Mouse (Mus musculus) forebrain, postnatal 0 days (tissue): ENCODE data around the gene Syt8. TPM values are rescaled to one million over a fixed set of nuclear protein-coding genes. Genes with fewer than 3 reads are reported as not detected.
"Not testable (repeated sequence)": the region's sequence is repeated elsewhere in the genome, so short reads cannot be mapped to it uniquely, and the experiment has no call there.

Experiments
- ATAC-seq: fragments of 200-750 bp; cut with Nextera tagmentation; 2 replicates; pipeline ENCODE4 v1.8.0; 2017; ENCODE audit warnings: mild to moderate bottlenecking, moderate library complexity
- DNase-seq: peaks from one replicate; pipeline ENCODE4 v3.0.0-alpha.2; 2015
- H3K27ac ChIP-seq: fragments of 300-500 bp; sonication (generic); 2 replicates; pipeline ENCODE4 v1.5.1; 2014; ENCODE audit warnings: low read depth, mild to moderate bottlenecking, antibody characterized with exemption, low read length, moderate library complexity, mixed read lengths
- H3K27me3 ChIP-seq: fragments of 300-500 bp; sonication (generic); 2 replicates; pipeline ENCODE4 v1.6.1; 2014; ENCODE audit warnings: mild to moderate bottlenecking, low read length, mixed read lengths; ENCODE audit not compliant: insufficient read depth
- H3K36me3 ChIP-seq: fragments of 300-500 bp; sonication (generic); 2 replicates; pipeline ENCODE4 v1.6.1; 2014; ENCODE audit warnings: mild to moderate bottlenecking, moderate library complexity; ENCODE audit not compliant: insufficient read depth
- H3K4me1 ChIP-seq: fragments of 300-500 bp; sonication (generic); 2 replicates; pipeline ENCODE4 v1.6.1; 2014; ENCODE audit warnings: antibody characterized with exemption; ENCODE audit not compliant: insufficient read depth
- H3K4me2 ChIP-seq: fragments of 300-500 bp; sonication (generic); 2 replicates; pipeline ENCODE4 v1.6.1; 2014; ENCODE audit warnings: low read depth, mild to moderate bottlenecking, moderate library complexity
- H3K4me3 ChIP-seq: fragments of 300-500 bp; sonication (generic); 2 replicates; pipeline ENCODE4 v1.5.1; 2014; ENCODE audit warnings: low read depth, low read length, mixed read lengths
- H3K9ac ChIP-seq: fragments of 300-500 bp; sonication (generic); 2 replicates; pipeline ENCODE4 v1.6.1; 2014; ENCODE audit warnings: mild to moderate bottlenecking
- H3K9me3 ChIP-seq: fragments of 300-500 bp; sonication (generic); 2 replicates; pipeline ENCODE4 v1.6.1; 2016; ENCODE audit warnings: low read length
- CTCF ChIP-seq: sonication (generic); IDR thresholded peaks from 2 replicates; pipeline ENCODE4 v1.5.1; 2016; ENCODE audit warnings: antibody characterized with exemption, control low read depth, low read depth
- whole genome bisulfite sequencing: fragments of 180-500 bp; shearing (Covaris S2); extraction: QIAGEN DNeasy Blood & Tissue Kit; methylation state at CpG from one replicate; pipeline ENCODE4 v1.1.7; 2014; 5-methylcytosine and 5-hydroxymethylcytosine counted together
- polyA plus RNA-seq: library from polyadenylated mRNA; unstranded; fragments of >200 nt; fragmentation: Nextera tagmentation; extraction: Ambion mirVana; gene quantifications from 2 replicates; pipeline ENCODE4 v1.2.1, GENCODE M21; 2015
- total RNA-seq: library from RNA; depleted of rRNA; stranded (reverse); fragments of >200 nt; gene quantifications from 2 replicates; pipeline ENCODE4 v1.2.3, GENCODE M21; 2014

Gene Syt8
- total and polyA plus RNA-seq, 2 experiments from 2014 or later, result not detected

DNA sequence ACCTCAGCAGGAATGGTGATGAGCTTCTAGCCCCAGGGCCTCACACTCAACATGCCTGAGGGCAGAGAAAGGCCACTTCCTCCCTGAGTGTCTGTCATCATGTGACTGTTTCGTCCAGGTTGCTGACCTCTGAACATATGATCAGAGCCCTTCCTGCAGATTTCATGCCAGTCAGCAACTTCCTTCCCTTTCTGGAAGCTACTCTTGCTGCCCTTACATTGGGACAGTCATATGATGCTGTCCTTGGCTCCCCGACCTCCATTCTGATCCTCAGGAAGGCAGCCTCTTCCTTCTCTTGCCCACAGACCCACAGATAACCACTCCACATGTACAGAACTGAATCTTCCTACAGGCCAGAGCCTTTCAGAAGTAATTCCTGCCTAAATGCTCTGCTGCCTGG lies 36.6 kb upstream of the Syt8 start:
- Histone ChIP-seq H3K4me1 (no peaks in the 10 kb centered on the region), H3K9me3 (no peaks in the 10 kb centered on the region), H3K36me3 (no peaks in the 10 kb centered on the region), H3K9ac (no peak overlapping the region), H3K27ac (no peak overlapping the region), H3K4me2 (no peak overlapping the region), H3K27me3 (no peaks in the 10 kb centered on the region), H3K4me3 (no peak overlapping the region)
- TF ChIP-seq CTCF, result no peak
- ATAC-seq, result no peak
- no peak for DNase-seq
- WGBS, result 69% methylated on average over 2 of the region's 2 CpGs

DNA sequence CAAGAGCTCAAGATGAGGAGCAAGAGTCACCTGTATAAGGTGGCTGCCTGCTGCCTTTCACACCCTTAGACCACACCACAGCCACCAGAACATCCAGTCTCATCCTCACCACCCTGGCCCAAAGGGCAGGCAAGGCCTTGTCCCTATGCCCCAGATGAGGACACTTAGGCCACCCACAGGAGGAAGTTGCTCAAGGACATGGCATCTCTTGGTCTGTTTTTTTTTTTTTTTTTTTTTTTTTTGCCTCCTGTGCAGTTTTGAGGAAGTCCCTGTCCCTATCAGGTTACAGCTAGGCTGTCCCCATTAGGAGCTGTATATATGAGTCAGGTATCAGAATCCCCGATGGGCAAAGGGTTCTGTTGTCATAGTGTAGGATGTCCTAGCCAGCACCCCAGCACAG lies 35.4 kb upstream of the Syt8 start:
- ATAC-seq, result no peak
- Histone ChIP-seq H3K4me2 (no peak overlapping the region), H3K9me3 (no peaks in the 10 kb centered on the region), H3K36me3 (no peaks in the 10 kb centered on the region), H3K27me3 (no peaks in the 10 kb centered on the region), H3K27ac (no peak overlapping the region), H3K4me1 (no peaks in the 10 kb centered on the region), H3K4me3 (no peak overlapping the region), H3K9ac (no peak overlapping the region)
- 88% methylated on average over 1 of the region's 1 CpGs for WGBS
- no peak for TF ChIP-seq CTCF
- no peak for DNase-seq

DNA sequence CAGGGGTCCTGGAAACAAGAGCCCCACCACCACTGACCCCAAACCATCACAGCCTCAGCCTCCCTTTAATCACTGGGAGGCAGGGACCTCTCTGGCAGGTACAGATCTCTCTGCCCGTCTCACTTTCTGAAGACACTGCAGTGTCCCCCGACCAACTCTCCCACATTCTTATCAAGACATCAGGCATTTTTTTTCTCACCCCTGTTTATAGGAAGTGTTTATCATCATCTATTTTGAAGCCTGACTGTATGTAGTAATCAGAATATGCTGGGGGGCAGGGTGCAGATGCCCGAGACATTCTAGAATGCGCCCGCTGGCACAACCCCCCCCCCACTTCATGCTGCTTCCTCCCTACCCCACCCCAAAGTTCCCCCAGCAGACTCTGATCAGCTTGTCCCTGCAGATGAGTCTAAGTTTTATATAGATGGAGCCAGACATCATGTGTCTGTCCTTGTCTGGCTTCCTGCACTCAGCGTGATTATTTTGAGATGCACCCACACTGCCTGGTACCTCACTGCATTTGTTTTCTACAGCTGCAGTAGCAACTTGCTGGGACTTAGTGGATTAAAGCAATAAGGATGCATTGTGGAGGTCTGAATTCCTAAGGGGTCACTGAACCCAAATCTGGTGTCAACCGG lies 34.4 kb upstream of the Syt8 start:
- Histone ChIP-seq H3K9ac (no peak overlapping the region), H3K4me2 (no peak overlapping the region), H3K4me1 (no peaks in the 10 kb centered on the region), H3K27me3 (no peaks in the 10 kb centered on the region), H3K36me3 (no peaks in the 10 kb centered on the region), H3K4me3 (no peak overlapping the region), H3K27ac (no peak overlapping the region), H3K9me3 (no peaks in the 10 kb centered on the region)
- DNase-seq (no peak), ATAC-seq (peak; percentile 58)
- WGBS, result 45% methylated on average over 7 of the region's 7 CpGs
- TF ChIP-seq CTCF, result no peak

DNA sequence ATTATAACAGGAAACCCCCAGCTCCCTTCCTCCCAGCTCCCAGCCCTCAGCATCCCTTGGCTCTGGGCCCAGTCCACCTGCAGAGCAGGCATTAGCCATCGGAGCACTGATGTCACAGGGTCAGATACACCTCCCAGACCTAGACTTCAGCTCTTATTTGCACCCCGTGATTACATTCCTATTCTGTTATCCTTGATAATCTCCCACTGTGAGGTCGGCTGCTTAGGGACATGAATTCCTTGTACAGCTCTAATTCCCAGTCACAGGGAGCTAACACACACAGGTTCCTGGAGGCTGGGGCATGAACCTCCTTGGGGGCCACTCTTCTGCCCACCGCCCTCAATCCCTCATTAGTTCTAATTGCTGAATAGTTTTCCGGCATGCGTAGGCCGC lies 33.9 kb upstream of the Syt8 start:
- Histone ChIP-seq H3K27me3 (no peaks in the 10 kb centered on the region), H3K9me3 (no peaks in the 10 kb centered on the region), H3K4me3 (no peak overlapping the region), H3K27ac (no peak overlapping the region), H3K9ac (no peak overlapping the region), H3K4me2 (no peak overlapping the region), H3K36me3 (no peaks in the 10 kb centered on the region), H3K4me1 (no peaks in the 10 kb centered on the region)
- WGBS, result 10% methylated on average over 7 of the region's 7 CpGs
- no peak for ATAC-seq
- DNase-seq, result no peak
- no peak for TF ChIP-seq CTCF

DNA sequence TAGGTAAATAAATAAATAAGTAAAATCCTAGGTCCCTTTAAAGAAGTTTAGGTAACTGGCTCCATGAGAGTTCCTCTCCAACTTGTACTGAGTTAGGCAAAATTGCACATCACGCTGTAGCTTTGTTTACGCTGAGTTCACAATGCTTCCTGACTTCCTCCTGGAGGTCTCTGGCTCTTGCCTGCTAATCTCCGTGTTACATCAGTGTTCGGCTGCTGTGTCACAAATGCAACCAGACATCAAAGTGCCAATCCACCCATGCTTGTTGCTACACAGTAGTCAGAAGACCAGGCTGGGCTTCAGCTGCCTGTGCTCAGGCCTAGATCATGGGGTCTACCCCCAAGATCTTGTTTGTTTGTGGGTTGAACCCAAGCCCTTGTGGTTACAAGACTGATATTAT lies 31.1 kb upstream of the Syt8 start:
- Histone ChIP-seq H3K36me3 (no peaks in the 10 kb centered on the region), H3K4me3 (no peak overlapping the region), H3K27ac (no peak overlapping the region), H3K9ac (no peak overlapping the region), H3K4me1 (no peaks in the 10 kb centered on the region), H3K4me2 (no peak overlapping the region), H3K9me3 (no peaks in the 10 kb centered on the region), H3K27me3 (no peaks in the 10 kb centered on the region)
- WGBS, result 83% methylated on average over 4 of the region's 4 CpGs
- no peak for DNase-seq
- ATAC-seq, result no peak
- no peak for TF ChIP-seq CTCF

DNA sequence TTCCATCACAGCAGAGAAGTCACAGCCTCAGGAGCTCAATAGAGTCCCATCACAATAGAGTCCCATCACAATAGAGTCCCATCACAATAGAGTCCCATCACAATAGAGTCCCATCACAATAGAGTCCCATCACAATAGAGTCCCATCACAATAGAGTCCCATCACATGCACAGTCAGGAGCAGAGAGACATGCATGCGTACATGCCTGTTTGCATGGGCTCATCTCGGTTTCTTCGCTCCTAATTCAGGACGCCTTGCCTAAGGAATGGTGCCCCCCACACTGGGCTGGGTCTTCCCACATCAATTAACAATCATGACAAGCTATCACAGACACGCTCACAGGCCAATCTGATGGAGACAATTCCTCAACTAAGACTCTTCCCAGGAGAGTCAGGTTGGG lies 29.5 kb upstream of the Syt8 start:
- H3K4me1 ChIP-seq, H3K9me3 ChIP-seq, DNase-seq, H3K9ac ChIP-seq, ATAC-seq, H3K27me3 ChIP-seq, H3K4me2 ChIP-seq, H3K4me3 ChIP-seq, H3K27ac ChIP-seq, H3K36me3 ChIP-seq: not testable (repeated sequence)
- WGBS, result 92% methylated on average over 5 of the region's 5 CpGs

DNA sequence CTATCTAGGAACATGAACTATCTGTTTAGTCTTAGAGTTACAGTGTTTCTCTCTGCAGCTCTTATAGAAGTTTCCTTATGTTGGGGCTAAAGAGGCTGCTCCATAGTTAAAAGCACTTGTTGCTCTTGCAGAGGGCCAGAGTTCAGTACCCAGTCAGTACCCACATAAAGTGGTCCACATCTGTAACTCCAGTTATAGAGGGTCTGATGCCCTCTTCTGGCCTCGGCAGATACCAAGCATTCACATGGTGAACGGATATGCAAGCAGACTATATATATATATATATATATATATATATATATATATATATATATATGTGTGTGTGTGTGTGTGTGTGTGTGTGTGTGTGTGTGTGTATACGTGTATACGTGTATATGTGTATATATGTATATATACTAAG lies 26.7 kb upstream of the Syt8 start:
- H3K36me3 ChIP-seq, result no peaks in the 10 kb centered on the region
- H3K9ac ChIP-seq, result no peak overlapping the region
- WGBS, result 72% methylated on average over 4 of the region's 4 CpGs
- ATAC-seq (no peak), DNase-seq (no peak)
- no peak for TF ChIP-seq CTCF
- no peaks in the 10 kb centered on the region for H3K27me3 ChIP-seq
- H3K4me1 ChIP-seq, result no peaks in the 10 kb centered on the region
- H3K27ac ChIP-seq, result no peak overlapping the region
- no peak overlapping the region for H3K4me2 ChIP-seq
- no peak overlapping the region for H3K4me3 ChIP-seq
- H3K9me3 ChIP-seq, result no peaks in the 10 kb centered on the region

GRCm38 (mm10) chr7:142408686-142409085 lies 26.0 kb upstream of the Syt8 start:
- H3K27me3 ChIP-seq, result no peaks in the 10 kb centered on the region
- no peak overlapping the region for H3K9ac ChIP-seq
- H3K36me3 ChIP-seq, result no peaks in the 10 kb centered on the region
- H3K4me3 ChIP-seq, result no peak overlapping the region
- no peak for TF ChIP-seq CTCF
- DNase-seq (no peak), ATAC-seq (no peak)
- no peak overlapping the region for H3K4me2 ChIP-seq
- no peaks in the 10 kb centered on the region for H3K4me1 ChIP-seq
- no peaks in the 10 kb centered on the region for H3K9me3 ChIP-seq
- no peak overlapping the region for H3K27ac ChIP-seq
- WGBS, result 97% methylated on average over 8 of the region's 8 CpGs
